Mouse (Mus musculus): ENCODE measurements around the gene Eid3. TPM values are rescaled to one million over a fixed set of nuclear protein-coding genes. Genes with fewer than 3 reads are reported as not detected.

Gene Eid3
- total RNA-seq, 2 experiments from 2014 or later: 0.66 to 2.4 TPM

DNA sequence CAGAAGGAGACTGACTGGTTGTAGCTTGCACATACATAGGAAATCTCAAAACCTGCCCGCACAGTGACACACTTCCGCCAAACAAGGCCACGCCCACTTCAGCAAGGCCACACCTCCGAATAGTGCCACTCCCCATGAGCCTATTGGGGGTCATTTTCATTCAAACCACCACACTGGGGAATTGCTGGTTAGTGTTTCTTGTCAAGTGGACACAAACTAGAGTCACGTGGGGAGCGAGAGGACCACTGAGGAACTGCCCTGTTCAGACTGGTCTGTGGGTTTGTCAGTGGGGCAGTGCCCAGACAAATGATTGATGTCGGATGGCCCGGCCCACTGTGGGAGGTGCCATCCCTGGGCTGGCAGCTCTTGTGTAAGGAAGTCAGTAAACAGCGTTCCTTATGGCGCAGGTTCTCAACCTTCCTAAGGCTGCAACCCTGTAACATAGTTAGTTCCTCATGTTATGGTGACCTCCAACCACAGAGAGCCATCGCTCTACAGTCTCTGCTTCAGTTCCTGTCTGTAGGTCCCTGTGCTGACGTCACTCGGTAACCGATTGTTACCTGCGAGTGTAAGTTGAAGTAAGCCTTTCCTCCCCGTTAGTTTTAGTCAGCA, 33.5 kb downstream of the Eid3 start:
- no peak for DNase-seq (ENCODE audit: low spot score in 2 of 2)
- intact Hi-C loops (cut with DNase I): loop anchor here (10.0 kb wide), 1 partner anchor 645 kb away; the partner anchor contains the start of gene Washc4

DNA sequence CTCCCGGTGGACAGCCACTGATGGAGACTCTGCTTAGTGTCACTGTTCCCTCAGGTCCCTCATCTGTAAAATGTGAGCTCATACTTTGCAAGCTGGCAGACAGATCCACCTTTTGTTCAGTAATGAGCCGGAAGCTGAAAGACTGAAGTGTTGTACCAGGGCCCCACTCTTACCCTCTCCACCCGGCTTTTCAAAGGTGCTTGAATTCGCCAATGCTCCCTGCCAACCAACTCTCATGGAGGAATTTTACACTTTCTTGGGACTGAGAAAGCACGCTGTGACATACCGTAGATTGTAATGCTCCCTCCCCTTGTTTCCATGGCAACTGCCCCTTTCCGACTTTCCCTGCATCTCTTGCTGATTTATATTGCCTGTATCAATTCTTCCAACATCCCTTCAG, 34.1 kb downstream of the Eid3 start:
- DNase-seq (ENCODE audit: low spot score in 2 of 2): peak in 1 of 2 experiments; percentile 40
- intact Hi-C loops (cut with DNase I): loop anchor here (10.0 kb wide), 1 partner anchor 644 kb away; the partner anchor contains the start of gene Washc4

DNA sequence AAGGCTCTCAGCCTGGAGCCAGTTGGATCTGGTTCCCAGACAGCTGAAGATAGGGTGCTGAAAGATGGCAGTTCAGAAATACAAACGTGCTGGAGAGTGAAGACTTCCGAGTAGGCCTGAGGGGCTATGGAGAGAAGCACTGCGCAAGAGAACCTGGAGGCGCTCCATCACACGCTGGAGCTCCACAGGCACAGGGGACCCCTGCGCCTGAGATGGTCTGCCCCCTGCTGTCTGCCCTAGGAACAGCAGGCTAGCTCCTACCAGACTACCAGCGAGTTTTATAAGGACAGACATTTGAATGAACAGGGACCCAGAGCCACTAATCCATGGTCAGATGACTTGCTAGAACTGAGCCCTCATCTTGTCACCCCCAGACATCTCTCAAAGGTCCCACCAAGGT, 35.0 kb downstream of the Eid3 start:
- intact Hi-C loops (cut with DNase I): loop anchor here (1.0 to 10.0 kb wide), 2 partner anchors 89 to 643 kb away; partner anchors contain the start of gene Washc4
- peak; percentile 77 to 81 for DNase-seq (ENCODE audit: low spot score in 2 of 2)

DNA sequence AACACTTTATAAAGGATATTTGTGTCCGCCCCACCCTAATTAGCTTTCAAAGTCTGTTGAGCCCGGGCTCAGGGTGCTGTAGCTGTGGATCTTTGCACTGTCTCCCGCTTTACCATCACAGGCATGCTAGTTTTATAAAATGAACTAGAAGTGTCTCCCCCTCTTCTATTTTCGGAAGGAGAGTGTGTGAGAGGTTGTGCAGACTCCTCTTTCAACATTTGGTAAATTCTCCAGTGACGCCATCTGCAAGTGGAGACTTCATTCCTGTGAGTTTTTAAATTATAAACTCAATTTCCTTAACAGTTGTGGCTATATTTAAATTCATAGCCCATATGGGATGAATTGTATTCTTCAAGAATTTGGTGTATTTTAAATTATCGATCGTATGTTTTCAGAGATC, 42.1 kb downstream of the Eid3 start:
- intact Hi-C loops (cut with DNase I): loop anchor here (2.0 to 10.0 kb wide), 4 partner anchors 274 to 636 kb away; partner anchors contain the start of gene Washc4
- peak in 1 of 2 experiments; percentile 65 for DNase-seq (ENCODE audit: low spot score in 2 of 2)

DNA sequence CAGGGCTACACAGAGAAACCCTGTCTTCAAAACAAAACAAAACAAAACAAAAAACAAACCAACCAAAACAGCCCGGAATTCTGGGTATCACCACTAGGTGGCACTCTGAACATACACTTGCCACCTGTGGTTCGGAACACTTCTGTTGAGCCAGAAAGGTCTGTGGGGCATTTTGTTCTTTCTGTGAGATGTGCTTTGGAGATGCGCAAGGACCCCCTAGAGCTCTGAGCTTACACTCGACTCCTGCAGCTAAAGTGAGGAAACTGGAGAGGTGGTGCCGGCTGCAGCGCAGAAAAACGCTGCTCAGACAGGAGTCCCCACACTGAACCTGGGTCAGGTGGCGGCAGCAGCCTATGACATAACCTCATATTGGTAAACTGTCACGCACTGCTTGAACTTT, 43.0 kb downstream of the Eid3 start:
- intact Hi-C loops (cut with DNase I): loop anchor here (2.0 to 10.0 kb wide), 4 partner anchors 273 to 635 kb away; partner anchors contain the start of gene Washc4
- DNase-seq (ENCODE audit: low spot score in 2 of 2): peak; percentile 65 to 71

DNA sequence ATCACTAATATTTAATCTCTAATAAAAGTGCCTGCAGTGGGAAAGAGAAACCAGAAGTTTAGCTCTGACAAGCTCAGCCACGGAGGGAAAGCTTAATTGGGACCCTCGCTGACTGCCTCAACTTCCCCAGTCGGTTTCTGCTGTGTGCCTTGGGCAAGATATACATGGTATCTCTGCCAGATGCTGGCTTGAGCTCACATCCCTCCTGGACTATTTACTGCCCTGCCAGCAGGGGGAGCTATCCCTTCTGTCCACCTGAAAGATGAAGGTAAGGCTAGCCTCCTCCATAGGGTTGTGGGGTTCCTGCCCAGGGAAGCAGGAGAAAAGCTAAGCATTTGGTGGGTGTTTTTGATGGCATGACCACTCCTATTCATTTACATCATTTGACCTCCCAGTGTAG, 43.8 kb downstream of the Eid3 start:
- intact Hi-C loops (cut with DNase I): loop anchor here (2.0 to 5.0 kb wide), 2 partner anchors 72 to 193 kb away; no protein-coding TSS in a partner anchor

DNA sequence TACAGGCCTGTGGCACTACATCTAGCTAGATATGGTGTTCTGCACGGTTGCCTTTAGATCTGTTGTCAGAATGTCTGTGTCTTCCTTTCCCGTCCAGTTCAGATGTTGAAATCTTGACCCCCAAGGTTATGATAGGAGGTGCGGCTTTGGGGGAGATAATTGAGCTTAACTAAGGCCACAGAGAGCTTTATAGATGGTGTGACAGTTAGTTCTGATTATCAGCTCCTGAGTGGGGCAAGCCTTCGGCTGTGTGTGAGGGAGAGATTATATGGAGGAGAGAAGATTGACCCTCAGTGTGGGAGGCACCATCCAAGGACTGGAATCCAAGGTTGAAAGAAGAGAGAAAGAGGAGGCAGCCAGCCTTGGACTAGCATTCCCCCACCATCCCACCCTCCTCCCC, 46.8 kb downstream of the Eid3 start:
- intact Hi-C loops (cut with DNase I): loop anchor here (5.0 kb wide), 1 partner anchor 69 kb away; no protein-coding TSS in a partner anchor
- DNase-seq (ENCODE audit: low spot score in 2 of 2): no peak

More for the DNA sequence above, 43.8 kb downstream of the Eid3 start:
- no peak for DNase-seq (ENCODE audit: low spot score in 2 of 2)

DNA sequence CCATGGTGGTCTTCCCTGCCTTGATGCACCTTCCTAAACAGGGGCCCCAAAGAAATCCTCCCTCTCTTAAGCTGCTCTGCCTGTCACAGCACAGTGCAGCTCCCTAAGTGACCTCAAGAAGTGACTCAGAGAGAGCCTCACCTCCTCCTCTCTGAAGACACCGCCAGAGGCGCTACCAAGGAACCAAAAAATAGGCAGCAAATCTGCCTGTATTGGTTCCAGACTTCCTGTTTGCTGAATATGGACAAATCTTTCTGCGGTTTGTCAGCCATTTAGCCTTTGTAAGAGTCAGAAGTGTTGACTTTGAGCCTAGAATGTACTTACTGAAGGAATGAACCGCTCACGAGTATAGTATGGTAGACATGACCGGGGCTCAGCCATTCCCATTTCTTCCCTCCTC, 47.3 kb downstream of the Eid3 start:
- DNase-seq (ENCODE audit: low spot score in 2 of 2): no peak
- intact Hi-C loops (cut with DNase I): loop anchor here (5.0 kb wide), 1 partner anchor 69 kb away; no protein-coding TSS in a partner anchor

Other genes starting within 250 kb of the Eid3 start
- gene 1190007I07Rik, start 243.4 kb upstream of the Eid3 start, total RNA-seq (2021): 10 to 100 TPM; 19.9 to 20.8 TPM
- 10 to 100 TPM; 50.0 to 55.6 TPM for gene Tdg, start 236.8 kb upstream of the Eid3 start, total RNA-seq (2021)
- 10 to 100 TPM; 14.6 to 22.7 TPM for gene Glt8d2, start 176.0 kb upstream of the Eid3 start, total RNA-seq (2021)
- gene Hcfc2, start 170.5 kb upstream of the Eid3 start, total RNA-seq (2021): 10 to 100 TPM; 43.0 to 45.2 TPM
- gene Nfyb, start 102.5 kb upstream of the Eid3 start, total RNA-seq (2021): 10 to 100 TPM; 59.7 to 63.4 TPM
- 10 to 100 TPM; 43.0 to 43.4 TPM for gene Txnrd1, start 32.7 kb upstream of the Eid3 start, total RNA-seq (2021)
- 10 to 100 TPM; 33.9 to 36.5 TPM for gene Chst11, start 118.9 kb downstream of the Eid3 start, total RNA-seq (2021)